Mouse (Mus musculus): ENCODE results near the gene Tnp2.
A peak's percentile ranks its signal among the peaks of the same experiment; 100 is the strongest.

Gene Tnp2

GRCm38 (mm10) chr16:10790702-10791101, 2.2 kb upstream of the Tnp2 start, which contains the start of gene Prm3:
Gene Prm3, minus strand, starts transcription at chr16:10790914.
- DNase-seq (ENCODE audit: extremely low read depth, low read depth, low spot score), result no peak

DNA sequence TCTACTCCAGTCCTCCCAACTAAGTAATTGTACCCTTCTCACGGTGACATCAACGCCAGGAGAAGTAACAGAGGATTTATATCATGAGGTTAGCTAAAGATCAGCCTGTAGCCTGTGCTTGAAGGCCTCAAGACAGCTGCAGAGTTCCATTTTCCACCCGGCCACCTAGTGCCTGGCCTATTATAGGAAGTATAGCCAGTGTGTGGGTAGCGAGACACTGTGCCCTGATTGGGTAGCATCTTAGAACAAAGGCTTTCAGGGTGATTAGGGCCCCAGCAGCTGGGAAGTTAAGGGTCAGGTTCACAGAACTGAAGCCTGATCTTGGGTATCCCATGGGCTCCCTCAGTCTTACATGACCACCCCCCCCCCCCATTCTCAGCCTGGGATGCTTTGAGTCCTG, 406 bp upstream of the Tnp2 start:
- DNase-seq (ENCODE audit: extremely low read depth, low read depth, low spot score), result no peak

- DNase-seq (ENCODE audit: extremely low read depth, low read depth, low spot score), result no peak
These were observed 857 bp downstream of the Tnp2 start for GRCm38 (mm10) chr16:10787548-10788058.

GRCm38 (mm10) chr16:10786782-10787547, 1.5 kb downstream of the Tnp2 start:
- DNase-seq (ENCODE audit: extremely low read depth, low read depth, low spot score), result no peak

GRCm38 (mm10) chr16:10786288-10786687, 2.2 kb downstream of the Tnp2 start:
- DNase-seq (ENCODE audit: extremely low read depth, low read depth, low spot score), result peak; percentile 62

DNA sequence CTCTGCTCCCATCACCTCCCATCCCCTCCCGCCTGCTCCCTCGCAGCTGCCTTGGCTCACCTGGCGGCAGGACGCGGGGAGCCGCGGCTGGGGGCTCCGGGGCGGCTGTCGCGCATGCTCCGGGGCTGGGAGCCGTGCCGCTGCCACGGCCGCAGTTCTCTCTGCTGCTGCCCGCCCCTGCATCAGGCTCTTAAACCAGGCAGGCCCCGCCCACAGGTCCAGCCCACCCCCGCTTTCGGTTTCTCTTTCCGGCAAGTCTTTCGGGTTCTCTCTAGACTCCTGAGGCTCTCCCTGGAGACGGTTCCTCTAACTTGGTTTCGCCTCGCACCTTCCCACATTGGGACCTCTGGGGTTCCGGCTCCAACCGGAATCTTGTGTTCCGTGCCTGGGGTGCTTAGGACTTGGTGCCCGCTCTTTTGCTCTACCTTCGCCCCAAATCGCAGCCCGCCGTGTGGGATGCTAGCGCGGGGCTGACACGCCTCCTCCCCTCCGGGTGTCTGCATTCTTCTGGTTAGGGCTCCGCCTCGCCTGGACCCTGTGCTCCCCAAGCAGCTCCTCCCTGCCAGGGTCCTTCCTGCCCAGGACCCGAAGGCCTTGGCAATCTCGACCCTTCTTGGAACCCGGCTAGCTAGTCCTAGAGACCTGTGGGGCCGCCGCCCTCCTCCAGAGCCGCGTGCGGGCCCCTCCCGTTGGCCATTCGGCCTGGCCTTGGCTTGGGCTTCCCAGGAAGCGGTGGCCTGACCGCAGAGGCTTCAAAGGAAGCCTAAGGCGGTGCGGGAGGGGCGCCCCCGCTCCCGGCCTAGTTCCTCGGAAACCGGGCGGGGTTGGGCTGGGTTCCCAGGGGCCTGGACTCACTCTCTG, 2.9 kb downstream of the Tnp2 start, which contains the start of gene Socs1:
Gene Socs1, minus strand, starts transcription at position 166 of the 861 bp plus-strand sequence.
- peak; percentile 56 for DNase-seq (ENCODE audit: extremely low read depth, low read depth, low spot score)

DNA sequence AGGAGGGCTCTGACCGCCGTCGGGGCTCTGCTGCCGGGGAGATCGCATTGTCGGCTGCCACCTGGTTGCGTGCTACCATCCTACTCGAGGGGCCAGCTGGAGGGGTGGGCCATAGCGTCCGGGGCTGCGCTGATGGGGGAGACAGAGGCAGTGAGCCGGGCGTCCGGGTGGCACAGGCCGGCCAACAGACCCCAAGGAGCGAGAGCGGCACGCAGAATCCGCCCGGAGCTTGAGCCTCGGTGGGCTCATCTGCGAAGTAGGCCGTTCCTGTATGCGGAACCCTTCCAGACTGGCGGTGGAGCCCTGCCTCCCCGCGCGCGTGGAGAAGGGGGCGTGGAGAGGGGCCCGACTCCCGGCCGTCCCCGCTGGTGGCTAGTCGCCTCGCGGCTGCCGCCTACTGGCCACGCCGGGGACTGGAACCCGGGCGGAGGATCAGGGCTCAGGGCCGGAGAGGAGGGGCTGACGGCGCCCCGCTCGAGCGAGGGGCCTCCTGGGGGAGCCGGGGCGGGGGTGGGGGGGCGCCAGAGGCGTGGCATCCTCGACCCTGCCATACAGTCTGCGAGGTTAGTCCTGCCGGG, 3.6 kb downstream of the Tnp2 start:
- DNase-seq (ENCODE audit: extremely low read depth, low read depth, low spot score), result no peak

DNA sequence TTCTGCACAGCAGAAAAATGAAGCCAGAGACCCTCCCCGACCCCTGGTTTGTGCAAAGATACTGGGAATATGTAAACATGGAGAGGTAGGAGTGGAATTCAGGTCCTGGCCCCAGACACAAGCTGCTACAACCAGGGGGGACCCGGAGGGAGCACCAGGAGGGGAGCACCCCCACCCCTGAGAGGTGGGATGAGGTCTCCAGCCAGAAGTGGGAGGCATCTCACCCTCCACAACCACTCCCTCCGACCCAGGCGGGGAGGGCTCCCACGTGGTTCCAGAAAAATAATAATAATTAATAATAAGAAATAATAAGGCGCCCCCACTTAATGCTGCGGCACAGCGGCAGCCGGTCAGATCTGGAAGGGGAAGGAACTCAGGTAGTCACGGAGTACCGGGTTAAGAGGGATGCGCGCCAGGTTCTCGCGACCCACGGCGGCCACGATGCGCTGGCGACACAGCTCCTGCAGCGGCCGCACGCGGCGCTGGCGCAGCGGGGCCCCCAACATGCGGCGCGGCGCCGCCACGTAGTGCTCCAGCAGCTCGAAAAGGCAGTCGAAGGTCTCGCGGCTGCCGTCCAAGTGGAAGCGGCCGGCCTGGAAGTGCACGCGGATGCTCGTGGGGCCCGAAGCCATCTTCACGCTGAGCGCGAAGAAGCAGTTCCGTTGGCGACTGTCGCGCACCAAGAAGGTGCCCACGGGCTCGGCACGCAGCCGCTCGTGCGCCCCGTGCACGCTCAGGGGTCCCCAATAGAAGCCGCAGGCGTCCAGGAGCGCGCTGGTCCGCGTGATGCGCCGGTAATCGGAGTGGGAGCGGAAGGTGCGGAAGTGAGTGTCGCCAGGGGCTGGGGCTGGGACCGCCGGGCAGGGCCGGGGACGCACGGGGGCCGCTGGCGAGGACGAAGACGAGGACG, 4.3 kb downstream of the Tnp2 start:
- DNase-seq (ENCODE audit: extremely low read depth, low read depth, low spot score), result no peak

DNA sequence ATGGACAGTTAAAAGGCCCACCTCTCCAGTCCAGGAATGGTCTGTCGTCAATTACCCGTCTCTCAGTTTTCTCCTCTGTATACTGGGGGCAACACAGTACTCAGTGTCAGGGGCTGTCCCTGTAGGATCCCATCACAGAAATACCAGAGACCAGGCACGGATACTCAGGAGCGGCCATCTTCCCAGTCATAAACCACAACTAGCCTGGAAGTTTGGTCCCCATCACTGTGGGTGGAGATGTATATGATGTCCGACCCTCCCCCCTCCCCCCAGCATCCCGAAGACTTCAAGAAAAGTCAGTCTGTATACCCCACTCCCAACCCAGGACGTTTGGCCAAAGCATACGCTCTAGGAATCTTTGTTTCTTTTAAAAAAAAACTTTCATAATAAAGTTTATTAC, 5.0 kb downstream of the Tnp2 start:
- no peak for DNase-seq (ENCODE audit: extremely low read depth, low read depth, low spot score)

DNA sequence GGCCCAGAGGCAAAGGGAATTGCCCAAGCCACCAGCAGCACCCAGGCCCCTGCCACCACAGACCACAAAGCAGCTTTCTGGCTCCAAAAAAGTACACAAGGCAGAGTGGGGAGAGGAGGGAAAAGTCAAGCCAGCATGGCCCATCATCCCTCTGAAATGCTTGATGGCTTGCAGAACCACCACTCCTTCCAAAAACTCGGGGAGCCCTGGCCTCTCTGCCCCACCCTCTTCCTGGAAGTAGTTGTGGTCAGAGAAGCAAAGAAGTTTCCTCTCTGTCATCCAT, 5.4 kb downstream of the Tnp2 start:
- DNase-seq (ENCODE audit: extremely low read depth, low read depth, low spot score), result no peak

GRCm38 (mm10) chr16:10782377-10783151, 5.9 kb downstream of the Tnp2 start:
- DNase-seq (ENCODE audit: extremely low read depth, low read depth, low spot score), result no peak

- DNase-seq (ENCODE audit: extremely low read depth, low read depth, low spot score), result no peak
These were observed 6.5 kb downstream of the Tnp2 start for GRCm38 (mm10) chr16:10781862-10782371.

DNA sequence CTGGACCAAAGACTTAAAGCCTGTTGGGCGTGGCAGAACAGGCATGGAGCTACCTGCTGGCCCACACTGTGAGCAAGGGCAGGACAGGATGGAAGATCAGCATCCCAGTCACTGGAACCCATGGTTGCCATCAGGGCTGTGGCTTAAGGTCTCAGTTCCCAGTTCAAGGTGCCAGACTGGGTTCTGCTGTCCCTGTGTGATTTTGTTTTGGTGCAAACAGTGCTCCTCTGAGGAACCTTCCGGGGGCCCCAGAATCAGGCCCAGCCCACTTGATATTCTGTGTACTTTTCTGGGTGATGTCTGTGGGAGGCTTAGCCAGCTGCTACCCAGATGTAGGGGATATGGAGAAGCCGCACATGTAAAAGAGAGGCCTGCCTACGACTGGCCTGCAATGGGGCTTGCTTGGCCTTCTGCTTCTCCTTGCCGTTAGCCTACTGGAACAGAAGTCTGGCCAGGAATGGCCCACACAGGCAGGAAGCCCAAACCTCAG, 7.8 kb downstream of the Tnp2 start:
- DNase-seq (ENCODE audit: extremely low read depth, low read depth, low spot score), result no peak

- no peak for DNase-seq (ENCODE audit: extremely low read depth, low read depth, low spot score)
These were observed 10.8 kb downstream of the Tnp2 start for GRCm38 (mm10) chr16:10777579-10778160.

- no peak for DNase-seq (ENCODE audit: extremely low read depth, low read depth, low spot score)
These were observed 12.1 kb downstream of the Tnp2 start for GRCm38 (mm10) chr16:10776322-10776721.

- no peak for DNase-seq (ENCODE audit: extremely low read depth, low read depth, low spot score)
These were observed 13.7 kb downstream of the Tnp2 start for GRCm38 (mm10) chr16:10774726-10775125.

DNA sequence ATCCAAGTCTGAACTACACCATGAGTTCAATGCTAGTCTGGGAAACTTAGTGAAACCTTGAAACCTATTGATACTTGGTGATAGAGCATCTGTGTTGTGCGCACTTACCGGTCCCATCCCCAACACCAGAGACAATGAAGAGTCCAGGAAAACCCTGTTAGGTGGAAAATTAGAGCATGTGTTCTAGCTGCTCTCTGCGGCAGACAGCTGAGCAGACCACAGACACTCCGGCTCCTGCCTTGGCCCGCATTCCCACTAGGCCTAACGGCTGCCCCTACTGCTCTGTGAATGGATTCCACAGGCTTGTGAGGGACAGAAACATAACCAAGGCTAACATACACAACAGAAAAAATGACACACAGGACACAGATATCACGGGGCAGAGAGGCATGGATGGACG, 14.9 kb downstream of the Tnp2 start:
- DNase-seq (ENCODE audit: extremely low read depth, low read depth, low spot score), result no peak

- no peak for DNase-seq (ENCODE audit: extremely low read depth, low read depth, low spot score)
These were observed 16.5 kb downstream of the Tnp2 start for GRCm38 (mm10) chr16:10771769-10772510.

All from fat pad, adult 2 months (tissue).